Mouse (Mus musculus) cerebellum, adult 18-20 months (tissue): ENCODE results near the gene Borcs6.

ENCODE experiments used
- DNase-seq, 2 experiments: peaks; one replicate each; pipeline ENCODE4 v3.0.0; 2021

Borcs6 gene

DNA sequence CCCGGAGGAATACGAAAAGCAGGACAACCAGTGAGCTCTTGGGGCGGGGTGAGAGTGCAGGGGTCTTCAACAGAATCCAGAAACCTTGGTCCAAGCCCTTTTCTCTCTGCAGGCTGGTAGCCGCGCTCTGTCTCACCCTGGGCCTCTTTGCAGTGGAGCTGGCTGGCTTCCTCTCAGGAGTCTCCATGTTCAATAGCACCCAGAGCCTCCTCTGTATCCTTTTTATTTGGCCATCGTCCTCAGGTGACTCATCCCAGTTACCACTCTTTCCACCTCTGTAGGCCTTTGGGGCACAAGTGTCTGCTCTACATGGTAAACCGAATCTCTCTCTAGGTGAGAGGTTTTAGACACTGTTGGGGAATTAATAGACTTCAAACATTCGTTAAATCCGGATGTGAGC is 11.7 kb downstream of the Borcs6 start:
- no peak for DNase-seq

DNA sequence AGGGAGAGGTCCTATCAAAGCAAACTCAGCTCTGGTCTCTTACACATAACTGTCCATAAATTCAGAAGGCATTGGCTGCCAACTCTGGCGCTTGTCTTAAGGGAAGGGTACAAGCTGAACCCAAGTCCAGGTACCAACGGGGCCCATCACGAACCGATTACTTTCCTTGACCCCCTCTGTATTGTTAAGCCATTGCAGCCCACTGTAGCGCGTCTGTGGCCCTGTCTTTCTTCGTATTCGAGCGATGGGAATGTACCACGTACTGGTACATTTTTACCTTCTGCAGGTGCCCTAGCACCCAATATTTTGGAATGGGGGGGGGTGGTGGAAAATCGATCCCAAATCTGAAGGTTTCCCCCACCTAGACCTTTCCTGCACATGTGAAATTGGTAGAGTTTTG is 12.7 kb downstream of the Borcs6 start:
- peak in 1 of 2 experiments; percentile 24 for DNase-seq

DNA sequence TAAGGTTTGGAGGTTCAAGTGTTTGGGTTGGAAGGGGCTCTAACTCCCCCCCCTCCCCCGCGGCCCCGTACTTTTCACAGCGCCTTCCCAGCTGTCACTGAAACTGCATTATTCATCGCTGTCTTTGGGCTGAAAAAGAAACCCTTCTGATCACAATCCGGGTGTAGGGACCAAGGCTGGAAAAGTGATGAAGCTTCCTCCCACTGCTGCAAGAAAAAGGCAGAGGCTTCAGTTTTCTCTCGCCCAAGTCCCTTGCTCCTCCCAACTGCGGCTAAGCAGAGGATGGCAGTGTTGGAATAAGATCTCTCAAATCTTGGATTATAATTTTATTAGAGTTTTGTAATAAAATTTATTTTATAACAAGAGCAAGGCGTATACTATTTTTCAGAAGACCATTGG is 13.1 kb downstream of the Borcs6 start:
- peak; percentile 32 to 37 for DNase-seq

DNA sequence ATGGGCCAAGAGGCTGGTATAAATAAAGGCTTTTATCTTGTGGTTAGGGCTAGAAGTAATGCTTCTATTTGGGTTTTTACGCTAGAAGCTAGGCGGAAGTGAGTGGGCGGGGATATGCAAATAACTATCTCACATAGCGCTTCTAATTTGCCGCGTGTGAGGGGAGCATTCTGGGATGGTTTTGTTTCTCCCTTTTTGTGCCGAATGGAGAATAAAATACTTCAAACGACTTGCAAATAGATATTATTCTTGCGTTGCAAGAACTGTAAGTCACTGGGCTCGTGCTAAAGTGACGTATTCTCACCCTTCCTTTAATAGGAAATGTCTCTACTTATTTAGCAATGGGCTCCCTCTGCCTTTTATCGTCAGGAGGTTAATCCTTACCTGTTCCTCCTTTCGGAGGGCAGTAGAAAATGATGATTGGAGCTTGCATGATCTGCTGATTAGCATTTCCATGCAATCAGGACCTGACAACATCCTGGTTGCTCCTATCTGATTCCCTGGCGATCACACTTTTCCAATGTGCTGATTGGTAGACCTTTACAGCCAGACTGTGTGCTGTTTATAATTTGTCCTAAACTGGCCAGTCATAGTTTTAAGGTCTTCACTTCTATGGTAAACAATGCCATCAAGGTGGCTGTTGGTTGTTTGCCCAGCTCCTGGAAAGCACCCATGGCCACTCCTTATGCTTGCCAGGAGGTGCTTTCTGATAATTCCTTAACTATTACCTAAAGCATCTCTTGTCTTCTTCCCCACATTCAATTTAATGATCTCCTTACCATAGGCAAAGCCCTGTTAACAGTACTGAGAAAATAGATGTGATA is 13.8 kb downstream of the Borcs6 start:
- peak; percentile 85 to 87 for DNase-seq

DNA sequence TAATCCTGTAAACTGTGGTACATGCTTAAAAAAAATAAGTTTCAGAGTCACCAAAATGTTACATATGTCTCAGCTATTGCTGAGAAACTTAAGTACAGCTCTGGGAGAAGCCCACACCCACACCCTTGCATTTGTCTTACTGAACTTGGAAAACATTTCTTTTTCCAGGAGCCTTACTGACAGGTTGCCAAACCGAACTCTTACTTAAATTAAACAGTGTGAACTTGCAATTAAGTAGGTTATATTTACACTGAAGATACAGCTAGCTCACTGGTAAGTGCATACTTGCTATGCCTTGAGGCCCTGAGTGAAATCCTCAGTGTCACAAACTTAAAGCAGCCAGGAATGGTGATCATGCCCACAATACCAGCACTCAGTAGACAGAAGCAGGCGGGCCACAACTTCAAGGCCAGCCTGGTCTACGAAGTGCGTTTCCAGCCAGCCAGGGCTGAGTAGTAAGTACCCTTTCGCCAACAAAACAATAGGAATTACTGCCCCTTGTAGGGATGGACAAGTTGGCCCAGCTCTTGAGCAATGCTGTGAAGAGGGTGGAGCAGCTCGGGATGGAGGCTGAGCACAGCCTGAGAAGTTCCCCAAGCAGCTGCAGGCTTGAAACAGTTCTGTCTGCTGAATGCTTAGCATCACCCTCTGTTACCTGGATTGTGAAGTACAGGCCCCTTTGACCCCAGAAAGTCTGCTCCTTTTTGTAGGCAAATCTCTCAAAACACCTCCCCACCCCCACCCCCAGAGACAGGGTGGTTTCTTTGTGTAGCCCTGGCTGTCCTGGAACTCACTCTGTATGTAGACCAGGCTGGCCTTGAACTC is 14.6 kb downstream of the Borcs6 start:
- DNase-seq: no peak

DNA sequence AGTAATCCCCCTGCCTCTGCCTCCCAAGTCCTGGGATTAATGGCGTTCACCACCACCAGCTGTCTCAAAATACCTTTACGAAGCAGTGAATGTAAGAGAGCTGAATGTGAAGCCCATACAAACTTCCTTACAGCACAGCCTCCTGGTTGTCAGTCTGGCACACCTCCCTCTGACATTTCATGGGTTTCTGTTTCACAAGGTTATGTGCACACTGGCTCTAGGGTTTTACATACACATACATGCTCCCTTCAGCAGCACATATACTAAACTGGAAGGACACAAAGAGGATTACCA is 15.2 kb downstream of the Borcs6 start:
- DNase-seq: no peak

DNA sequence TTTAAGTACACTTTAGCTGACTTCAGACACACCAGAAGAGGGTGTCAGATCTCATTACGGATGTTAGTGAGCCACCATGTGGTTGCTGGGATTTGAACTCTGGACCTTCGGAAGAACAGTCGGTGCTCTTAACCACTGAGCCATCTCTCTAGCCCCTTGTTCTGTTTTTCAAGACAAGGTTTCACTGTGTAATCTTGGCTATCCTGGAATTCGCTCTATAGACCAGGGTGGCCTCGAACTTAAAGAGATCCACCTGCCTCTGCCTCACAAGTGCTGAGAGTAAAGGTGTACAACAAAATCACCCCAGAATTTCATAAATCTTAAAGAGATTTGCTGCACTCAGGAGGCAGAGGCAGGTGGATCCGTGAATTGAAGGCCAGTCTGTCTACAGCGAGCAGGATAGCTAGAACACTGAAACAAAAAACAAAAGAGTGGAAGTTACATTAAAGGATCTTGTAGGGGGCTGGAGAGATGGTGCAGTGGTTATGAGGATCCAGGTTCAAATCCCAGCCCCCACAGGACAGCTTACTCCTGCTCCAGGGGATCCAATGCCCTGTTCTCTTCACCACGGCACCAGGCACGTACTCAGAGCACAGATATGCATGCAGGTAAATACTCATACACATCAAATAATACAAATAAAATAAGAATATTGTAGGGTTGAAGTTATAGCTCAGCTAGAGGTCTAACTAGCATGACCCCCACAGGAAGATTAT is 16.4 kb downstream of the Borcs6 start:
- DNase-seq: no peak

DNA sequence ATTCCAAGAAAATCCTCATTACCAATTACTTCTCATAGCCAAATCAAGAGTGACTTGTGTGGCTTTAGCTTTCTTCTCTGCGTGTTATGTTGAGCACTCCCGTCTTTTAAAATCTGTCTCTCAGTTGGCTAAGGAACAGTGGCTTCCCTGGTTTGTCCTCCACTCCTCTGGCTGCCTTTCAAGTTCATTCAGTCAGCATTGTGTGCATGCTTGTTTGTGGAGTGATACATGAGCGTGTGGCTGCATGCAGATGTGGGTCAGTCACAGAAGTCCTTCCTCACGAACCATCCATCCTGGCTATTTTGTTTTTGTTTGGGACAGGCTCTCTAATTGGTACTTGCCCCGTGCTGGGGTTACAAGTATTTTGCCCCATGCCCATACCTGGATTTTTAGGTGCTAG is 17.1 kb downstream of the Borcs6 start:
- DNase-seq: no peak

DNA sequence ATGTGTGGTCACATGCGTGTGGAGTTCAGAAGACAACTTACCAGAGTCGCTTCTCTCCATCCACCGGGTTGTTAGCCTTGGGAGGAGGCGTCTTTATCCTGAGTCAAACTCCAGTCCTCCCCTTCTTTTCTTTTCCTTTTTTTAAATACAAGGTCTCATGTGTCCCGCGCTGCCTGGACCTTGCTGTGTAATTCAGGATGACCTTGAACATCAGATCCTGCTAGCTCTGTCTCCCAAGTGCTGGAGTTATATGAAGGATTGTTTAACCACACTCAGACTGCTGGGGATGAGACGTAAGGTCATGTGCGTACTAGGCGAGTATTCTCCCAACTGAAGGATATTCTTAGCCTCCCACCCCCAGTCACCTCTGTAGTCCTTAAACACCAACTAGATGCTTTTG is 17.8 kb downstream of the Borcs6 start:
- DNase-seq: no peak

DNA sequence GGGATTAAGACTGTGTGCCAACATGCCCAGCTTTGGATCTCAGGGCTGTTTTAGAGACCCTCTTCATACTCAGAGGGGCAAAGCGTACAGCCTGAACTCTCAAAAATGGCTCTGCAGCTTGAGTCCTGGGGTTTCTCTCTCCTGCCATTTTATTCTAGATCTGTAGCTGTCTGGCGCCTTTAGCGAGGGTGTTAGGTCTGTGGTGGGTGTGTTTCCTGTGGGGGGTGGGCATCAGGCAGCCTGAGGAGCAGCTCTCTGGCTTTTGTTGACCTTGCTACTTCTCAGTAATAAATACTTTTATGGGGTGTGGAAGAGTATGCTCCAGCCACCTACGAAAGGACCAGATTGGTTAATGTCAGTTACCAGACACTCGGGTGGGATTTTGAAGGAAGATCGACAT is 18.5 kb downstream of the Borcs6 start:
- no peak for DNase-seq

DNA sequence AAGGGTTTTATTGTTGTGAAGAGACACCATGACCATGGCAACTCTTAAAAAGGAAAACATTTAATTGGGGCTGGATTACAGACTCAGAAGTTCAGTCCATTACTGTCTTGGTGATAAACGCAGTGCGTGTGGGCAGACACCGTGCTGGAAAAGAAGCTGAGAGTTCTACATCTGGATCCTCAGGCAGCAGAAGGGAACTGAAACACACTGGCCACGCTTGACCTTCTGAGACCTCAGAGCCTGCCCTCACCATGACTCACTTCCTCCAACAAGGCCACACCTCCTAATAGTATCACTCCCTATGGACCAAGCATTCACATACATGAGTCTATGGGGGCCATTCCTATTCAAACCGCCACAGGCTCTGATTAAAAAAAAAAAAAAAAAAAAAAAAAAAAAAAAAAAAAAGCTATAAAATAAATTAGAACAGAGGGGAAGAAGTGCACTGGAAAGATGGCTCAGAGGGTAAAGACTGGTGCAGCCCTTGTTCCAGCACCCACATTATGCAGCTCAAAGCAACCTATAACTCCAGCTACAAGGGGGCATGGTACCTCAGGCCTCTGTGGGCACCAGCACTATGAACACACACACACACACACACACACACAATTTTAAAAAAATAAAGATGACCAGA is 19.4 kb downstream of the Borcs6 start:
- no peak for DNase-seq

DNA sequence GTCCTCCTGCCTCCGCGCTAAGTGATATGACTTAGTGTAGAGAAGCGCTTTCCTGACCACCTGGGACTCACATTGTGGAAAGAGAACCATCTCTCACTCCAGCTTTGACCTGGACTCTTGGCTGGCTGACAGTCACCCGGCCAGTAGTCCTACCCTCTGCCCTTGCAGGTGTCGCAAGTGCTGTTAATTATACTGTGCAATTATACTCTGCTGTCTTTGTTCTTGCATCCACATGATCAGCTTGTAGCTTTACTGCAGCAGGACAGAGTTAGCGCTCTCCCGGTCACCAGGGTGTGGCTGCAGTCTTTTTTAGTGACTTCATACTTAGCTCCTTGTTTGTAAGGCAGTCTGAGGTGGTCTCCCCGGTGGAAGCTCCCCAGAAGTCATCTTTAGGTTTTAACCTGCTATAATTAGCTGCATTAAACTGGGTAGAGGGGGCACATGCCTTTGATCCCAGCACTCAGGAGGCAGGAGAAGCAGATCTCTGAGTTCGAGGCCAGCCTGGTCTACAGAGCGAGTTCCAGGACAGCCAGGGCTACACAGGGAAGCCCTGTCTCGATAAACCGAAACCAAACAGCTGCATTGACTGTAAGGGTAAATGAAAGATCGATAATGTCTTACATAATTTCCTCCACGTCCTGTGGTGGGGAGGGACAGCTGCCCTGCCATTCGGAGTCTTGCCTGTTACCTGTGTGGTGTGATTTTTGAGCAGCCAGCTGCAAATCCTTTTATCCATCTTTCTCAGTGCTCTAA is 20.8 kb downstream of the Borcs6 start:
- DNase-seq: no peak

DNA sequence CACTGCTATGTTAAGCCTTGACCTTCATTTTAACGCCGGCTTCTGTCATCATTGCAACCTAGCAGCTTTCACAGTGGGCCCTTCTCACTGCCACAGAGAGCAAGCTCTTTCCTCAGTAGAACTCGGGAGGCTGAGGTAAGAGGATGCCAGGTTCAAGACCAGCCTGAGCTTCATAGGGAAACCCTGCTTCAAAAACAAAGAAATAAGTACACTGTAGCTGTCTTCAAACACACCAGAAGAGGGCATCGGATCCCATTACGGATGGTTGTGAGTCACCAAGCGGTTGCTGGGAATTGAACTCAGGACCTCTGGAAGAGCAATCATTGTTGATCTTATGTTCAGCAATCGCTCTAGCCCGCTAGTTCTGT is 21.3 kb downstream of the Borcs6 start:
- DNase-seq: no peak

DNA sequence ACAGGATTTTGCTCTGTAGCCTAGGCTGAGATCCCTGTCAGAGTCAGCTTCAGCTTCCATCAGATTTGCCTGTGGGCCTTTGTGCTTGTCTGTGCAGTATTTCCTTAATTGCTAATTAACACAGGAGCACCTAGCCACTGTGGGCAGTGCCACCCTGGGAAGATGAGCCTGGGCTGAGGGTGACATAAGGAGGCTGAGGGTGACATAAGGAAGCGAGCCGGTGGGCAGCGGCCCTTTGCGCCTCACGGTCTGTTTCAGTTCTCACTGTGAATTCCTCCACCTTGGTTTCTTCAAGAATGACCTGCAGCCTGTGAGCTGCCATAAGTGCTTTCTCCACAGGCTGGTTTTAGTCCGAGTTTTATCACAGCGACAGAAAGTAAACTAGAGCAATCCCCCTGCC is 22.1 kb downstream of the Borcs6 start:
- DNase-seq: no peak

DNA sequence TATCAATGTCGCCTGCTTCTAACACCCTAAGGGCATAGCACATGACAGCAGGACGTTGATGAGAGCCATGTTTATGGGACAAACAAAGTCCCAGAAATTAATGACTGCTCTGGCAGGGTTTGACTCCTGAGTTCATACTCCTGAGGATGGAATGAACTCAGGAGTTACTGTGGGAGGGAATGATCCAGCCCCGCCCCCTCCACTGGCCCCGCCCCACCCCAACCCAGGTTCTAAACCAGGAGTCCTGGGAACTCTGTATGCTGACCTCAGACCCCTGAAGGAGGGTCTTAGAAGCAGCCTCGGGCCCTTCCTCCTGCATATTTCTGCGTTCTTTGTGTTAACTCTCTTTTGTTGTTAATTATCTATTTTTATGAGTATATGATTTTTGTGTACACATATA is 26.1 kb downstream of the Borcs6 start:
- DNase-seq: no peak

DNA sequence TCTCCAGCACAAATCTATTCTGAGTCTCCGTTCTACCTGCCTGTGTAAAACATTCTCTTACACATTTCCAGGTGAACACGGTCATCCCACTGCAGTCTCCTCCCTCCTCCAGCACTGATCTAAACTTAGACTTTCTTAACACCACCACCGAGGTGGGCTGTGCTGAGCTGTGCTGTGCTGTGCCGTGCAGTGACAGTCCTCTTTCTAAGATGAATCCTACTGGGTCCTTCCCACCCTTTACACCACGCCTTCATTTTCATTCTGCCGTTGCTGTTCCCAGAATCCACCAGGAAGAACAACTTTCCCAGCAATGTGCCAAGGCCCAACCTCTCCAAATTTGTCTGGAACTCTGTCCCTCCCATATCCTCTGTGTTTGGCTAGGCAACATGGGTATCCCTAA is 26.9 kb downstream of the Borcs6 start:
- DNase-seq: peak in 1 of 2 experiments; percentile 4

DNA sequence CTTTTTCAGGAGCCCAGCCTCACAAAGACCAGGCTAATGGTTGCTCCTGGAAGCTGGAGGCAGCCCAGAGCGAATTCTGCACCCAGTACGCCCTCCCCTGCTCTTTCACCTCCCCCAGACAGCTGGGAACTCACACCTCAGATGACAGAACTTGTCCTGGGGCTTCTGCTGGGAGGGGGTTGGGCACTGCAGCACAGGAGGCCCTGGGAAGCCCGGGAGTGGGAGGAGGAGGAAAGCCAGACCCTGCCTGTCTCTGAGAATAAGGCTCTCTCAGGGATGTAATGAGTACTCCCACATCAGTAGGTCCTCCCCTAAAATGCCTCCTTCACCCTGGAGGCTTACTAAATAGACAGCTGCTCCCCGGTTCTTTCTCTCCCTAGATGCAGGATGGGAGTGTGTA is 27.6 kb downstream of the Borcs6 start:
- DNase-seq: peak in 1 of 2 experiments; percentile 10

DNA sequence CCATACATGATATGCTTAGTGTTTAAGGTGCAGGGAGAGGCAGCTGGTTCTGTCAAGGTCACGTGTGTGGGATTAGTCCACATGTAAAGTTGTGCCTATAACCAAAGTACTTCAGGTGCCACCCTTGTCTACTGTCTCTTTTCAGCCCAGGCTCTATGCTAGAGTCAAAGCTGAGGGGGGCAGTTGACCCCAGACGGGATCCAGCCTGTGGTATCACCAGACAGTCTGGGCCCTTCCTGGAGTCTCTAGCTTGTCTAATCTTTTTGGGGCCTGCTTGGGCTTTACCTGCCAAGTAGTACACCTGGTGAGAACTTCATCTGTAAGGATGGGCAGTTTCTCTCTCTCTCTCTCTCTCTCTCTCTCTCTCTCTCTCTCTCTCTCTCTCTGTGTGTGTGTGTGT is 28.1 kb downstream of the Borcs6 start:
- peak in 1 of 2 experiments; percentile 19 for DNase-seq

DNA sequence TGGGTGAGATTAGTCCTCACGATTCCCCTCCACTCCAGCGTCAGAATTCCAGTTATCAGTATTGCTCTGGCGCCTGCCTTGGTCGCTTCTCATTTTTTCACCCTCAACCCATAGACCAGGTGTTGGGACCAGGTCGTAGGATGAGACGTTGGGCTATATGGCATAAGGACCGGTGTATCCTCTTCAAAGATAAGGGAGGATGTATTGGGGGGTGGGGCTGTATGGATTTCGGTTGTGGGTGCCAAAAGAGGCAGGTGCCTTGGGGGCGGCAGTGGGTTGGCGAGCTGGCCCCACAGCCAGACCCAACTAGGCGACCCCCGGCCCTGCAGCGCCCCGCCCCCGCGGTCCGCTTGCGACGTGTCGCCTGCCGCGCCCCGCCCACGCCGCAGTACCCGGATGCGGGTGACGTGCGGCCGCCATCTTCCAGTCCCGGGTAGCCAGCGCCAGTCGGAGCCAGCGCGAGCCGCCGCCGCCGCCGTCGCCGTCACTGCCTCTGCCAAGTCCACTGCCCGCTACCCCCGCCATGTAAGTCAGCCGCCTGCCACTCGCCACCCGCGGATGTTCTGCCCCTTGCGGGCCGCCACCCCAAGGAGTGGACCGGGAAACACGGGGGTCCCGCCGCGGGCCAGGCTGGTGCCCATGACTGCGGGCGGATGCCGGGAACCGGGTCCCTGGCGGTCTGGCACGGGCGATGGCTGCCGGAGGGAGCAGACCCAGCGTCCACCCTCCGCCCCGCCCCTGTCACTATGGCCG is 28.8 kb downstream of the Borcs6 start, which contains the start of gene Vamp2:
TSS of gene Vamp2 (plus strand) at position 388 of the 753 bp plus-strand sequence.
- peak; percentile 91 to 98 for DNase-seq

DNA sequence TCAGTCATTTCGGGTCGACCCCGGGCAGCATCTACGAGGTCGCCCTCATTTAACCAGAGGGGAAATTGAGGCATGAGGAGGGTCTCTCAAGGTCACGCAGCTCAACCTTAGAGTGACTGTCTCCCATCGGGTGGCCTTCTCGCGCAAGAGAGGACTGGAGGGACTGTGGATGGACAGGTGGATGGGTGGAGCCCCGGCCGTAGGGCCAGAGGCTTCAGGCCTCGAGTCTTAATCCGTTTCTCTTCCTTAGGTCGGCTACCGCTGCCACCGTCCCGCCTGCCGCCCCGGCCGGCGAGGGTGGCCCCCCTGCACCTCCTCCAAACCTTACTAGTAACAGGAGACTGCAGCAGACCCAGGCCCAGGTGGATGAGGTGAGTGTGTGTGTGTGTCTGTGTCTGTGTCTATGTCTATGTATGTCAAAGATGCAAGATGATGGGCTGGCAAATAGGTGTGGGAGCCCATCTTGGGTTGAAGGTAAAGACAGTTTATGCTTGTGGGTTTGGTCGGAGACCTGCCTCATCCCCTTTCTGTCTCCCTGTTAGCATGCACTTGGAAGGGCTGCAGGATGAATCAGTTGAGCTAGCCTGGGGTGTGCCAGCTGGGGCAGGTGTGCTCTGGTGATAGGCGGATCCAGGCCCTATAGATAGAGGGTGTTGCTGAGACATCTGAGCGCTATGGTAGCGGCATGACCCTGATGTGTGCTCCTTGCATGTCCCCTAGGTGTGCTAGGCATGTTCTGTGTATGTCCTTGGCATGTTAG is 29.5 kb downstream of the Borcs6 start:
- DNase-seq: peak in 1 of 2 experiments; percentile 41
